Mouse (Mus musculus) stomach, embryonic 14.5 days (tissue): ENCODE data around the gene Rpl10a. TPM values are rescaled to one million over a fixed set of nuclear protein-coding genes. Genes with fewer than 3 reads are reported as not detected.

Experiments
- ATAC-seq: fragments of 200-750 bp; cut with Nextera tagmentation; 2 replicates; pipeline ENCODE4 v1.8.0; 2017; ENCODE audit warnings: low read depth, moderate TSS enrichment; ENCODE audit not compliant: insufficient number of reproducible peaks, insufficient read depth, low FRiP score
- H3K27ac ChIP-seq: fragments of 300-500 bp; sonication (generic); 2 replicates; pipeline ENCODE4 v1.5.1; 2014; ENCODE audit warnings: mild to moderate bottlenecking, low read length, moderate library complexity, mixed read lengths
- H3K27me3 ChIP-seq: fragments of 300-500 bp; sonication (generic); 2 replicates; pipeline ENCODE4 v1.6.1; 2014; ENCODE audit warnings: low read length, control low read depth, mixed read lengths; ENCODE audit not compliant: control insufficient read depth, insufficient read depth
- H3K36me3 ChIP-seq: fragments of 300-500 bp; sonication (generic); 2 replicates; pipeline ENCODE4 v1.6.1; 2014; ENCODE audit warnings: mild to moderate bottlenecking, control low read depth, low read length, moderate library complexity, mixed read lengths; ENCODE audit not compliant: control insufficient read depth, insufficient read depth
- H3K4me1 ChIP-seq: fragments of 300-500 bp; sonication (generic); 2 replicates; pipeline ENCODE4 v1.6.1; 2014; ENCODE audit warnings: low read length, control low read depth, mixed read lengths; ENCODE audit not compliant: control insufficient read depth, insufficient read depth
- H3K4me2 ChIP-seq: fragments of 300-500 bp; sonication (generic); replicated peaks from 2 replicates; pipeline ENCODE4 v1.6.1; 2014; ENCODE audit warnings: low read depth, low read length, control low read depth
- H3K4me3 ChIP-seq: fragments of 300-500 bp; sonication (generic); 2 replicates; pipeline ENCODE4 v1.5.1; 2014; ENCODE audit warnings: low read depth, low read length, control low read depth
- H3K9ac ChIP-seq: fragments of 300-500 bp; sonication (generic); replicated peaks from 2 replicates; pipeline ENCODE4 v1.6.1; 2014; ENCODE audit warnings: low read depth, mild to moderate bottlenecking, control low read depth, low read length, moderate library complexity, mixed read lengths
- H3K9me3 ChIP-seq: fragments of 300-500 bp; sonication (generic); 2 replicates; pipeline ENCODE4 v1.6.1; 2016; ENCODE audit warnings: low read depth, low read length, control low read depth; ENCODE audit not compliant: control insufficient read depth
- WGBS: fragments of 180-500 bp; shearing (Covaris S2); extraction: QIAGEN DNeasy Blood & Tissue Kit; methylation state at CpG from one replicate; pipeline ENCODE4 v1.1.7; 2014; 5-methylcytosine and 5-hydroxymethylcytosine counted together
- polyA plus RNA-seq: library from polyadenylated mRNA; unstranded; fragments of >200 nt; fragmentation: Nextera tagmentation; extraction: Ambion mirVana; gene quantifications from 2 replicates; pipeline ENCODE4 v1.2.1, GENCODE M21; 2014

The Rpl10a gene
- polyA plus RNA-seq, 1 experiment from 2014 or later: 911 TPM

DNA sequence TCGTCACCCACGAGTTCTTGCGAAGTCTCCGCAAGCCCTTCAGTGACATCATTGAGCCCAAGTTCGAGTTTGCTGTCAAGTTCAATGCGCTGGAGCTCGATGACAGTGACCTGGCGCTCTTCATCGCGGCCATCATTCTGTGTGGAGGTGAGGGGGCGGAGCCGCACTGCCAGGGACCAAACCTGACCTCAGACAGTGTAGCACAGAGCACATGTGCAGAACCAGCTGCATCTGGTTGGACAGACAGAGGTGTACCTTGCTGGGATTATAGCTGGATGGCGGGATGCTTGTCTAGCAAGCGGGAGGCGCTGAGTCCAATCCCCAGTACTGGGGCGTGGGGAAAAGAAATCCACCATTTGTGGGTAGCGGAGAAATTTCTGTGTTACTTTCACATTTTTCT lies 29.4 kb upstream of the Rpl10a start:
- H3K4me3 ChIP-seq: no peak overlapping the region
- H3K9me3 ChIP-seq: no peaks in the 10 kb centered on the region
- WGBS: 93% methylated on average over 17 of the region's 17 CpGs
- no peak overlapping the region for H3K4me2 ChIP-seq
- H3K27me3 ChIP-seq: no peaks in the 10 kb centered on the region
- H3K9ac ChIP-seq: no peak overlapping the region
- peaks cover 6% of the 10 kb centered on the region for H3K36me3 ChIP-seq
- no peak for ATAC-seq
- no peak overlapping the region for H3K27ac ChIP-seq
- peaks cover 25% of the 10 kb centered on the region for H3K4me1 ChIP-seq

DNA sequence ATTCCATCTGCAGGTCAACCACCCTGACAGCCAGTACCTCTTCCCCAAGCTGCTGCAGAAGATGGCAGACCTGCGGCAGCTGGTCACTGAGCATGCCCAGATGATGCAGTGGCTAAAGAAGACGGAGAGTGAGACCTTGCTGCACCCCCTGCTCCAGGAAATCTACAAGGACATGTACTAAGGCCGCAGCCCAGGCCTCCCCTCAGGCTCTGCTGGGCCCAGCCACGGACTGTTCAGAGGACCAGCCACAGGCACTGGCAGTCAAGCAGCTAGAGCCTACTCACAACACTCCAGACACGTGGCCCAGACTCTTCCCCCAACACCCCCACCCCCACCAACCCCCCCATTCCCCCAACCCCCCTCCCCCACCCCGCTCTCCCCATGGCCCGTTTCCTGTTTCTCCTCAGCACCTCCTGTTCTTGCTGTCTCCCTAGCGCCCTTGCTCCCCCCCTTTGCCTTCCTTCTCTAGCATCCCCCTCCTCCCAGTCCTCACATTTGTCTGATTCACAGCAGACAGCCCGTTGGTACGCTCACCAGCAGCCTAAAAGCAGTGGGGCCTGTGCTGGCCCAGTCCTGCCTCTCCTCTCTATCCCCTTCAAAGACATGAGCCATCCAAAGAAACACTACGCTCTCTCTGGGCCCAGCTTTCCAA lies 28.5 kb upstream of the Rpl10a start:
- 39% methylated on average over 11 of the region's 11 CpGs for WGBS
- no peaks in the 10 kb centered on the region for H3K9me3 ChIP-seq
- no peak overlapping the region for H3K4me2 ChIP-seq
- H3K36me3 ChIP-seq: peaks cover 6% of the 10 kb centered on the region
- H3K4me1 ChIP-seq: peaks cover 30% of the 10 kb centered on the region
- 0 out of 2 replicates have a peak, but pooled peaks have one; percentile 8 for ATAC-seq
- no peaks in the 10 kb centered on the region for H3K27me3 ChIP-seq
- no peak overlapping the region for H3K9ac ChIP-seq
- H3K4me3 ChIP-seq: no peak overlapping the region
- H3K27ac ChIP-seq: peak overlapping the region; percentile 48

DNA sequence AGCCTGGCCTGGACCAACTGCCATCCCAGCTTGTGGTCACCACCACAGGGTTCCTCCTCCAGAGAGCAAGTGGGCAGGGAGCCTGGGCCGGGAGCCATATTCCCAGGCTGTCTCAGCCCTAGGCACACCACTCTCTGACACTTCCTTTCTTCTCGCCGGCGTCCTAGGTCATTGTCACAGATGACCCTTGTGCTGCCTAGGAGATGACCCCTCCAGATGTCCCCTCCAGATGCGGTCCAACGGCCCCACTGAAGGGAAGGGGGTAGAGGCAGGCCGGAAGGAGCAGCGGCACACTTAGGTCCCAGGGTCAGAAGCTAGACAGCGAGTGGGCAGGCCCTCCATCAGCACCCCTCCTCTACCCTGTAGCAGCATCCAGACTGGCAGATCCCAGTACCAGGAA lies 27.9 kb upstream of the Rpl10a start:
- Histone ChIP-seq H3K4me1 (peaks cover 27% of the 10 kb centered on the region), H3K9me3 (no peaks in the 10 kb centered on the region), H3K27ac (peak overlapping the region; percentile 21; the same call in 1 of the 2 replicates), H3K4me2 (no peak overlapping the region), H3K4me3 (no peak overlapping the region), H3K27me3 (no peaks in the 10 kb centered on the region), H3K9ac (no peak overlapping the region), H3K36me3 (peaks cover 6% of the 10 kb centered on the region)
- 0 out of 2 replicates have a peak, but pooled peaks have one; percentile 10 for ATAC-seq
- WGBS: 45% methylated on average over 9 of the region's 9 CpGs

DNA sequence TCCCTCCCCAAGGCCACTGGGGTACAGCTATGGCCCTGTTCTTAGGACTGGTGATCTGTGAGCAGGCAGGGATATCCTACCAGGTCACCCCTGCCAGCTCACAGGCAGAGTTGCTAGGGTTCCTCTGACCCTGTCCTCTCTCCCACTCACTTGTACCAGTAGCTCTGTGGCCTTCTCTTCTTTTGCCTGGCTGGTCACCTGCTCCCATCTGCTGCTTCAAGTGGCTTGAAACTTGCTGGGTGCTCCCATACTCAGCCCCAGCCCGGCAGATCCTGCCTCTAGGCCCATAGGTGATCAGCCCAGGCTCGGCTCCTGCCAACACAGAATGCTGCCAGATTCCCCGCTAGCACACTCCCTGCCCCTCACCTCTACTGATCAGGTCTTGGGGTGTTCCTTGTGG lies 27.4 kb upstream of the Rpl10a start:
- no peak overlapping the region for H3K9ac ChIP-seq
- 62% methylated on average over 3 of the region's 3 CpGs for WGBS
- no peaks in the 10 kb centered on the region for H3K27me3 ChIP-seq
- H3K4me2 ChIP-seq: no peak overlapping the region
- no peak overlapping the region; the same call in 1 of the 2 replicates for H3K27ac ChIP-seq
- 0 out of 2 replicates have a peak, but pooled peaks have one; percentile 10 for ATAC-seq
- H3K4me1 ChIP-seq: peaks cover 26% of the 10 kb centered on the region
- peaks cover 6% of the 10 kb centered on the region for H3K36me3 ChIP-seq
- no peak overlapping the region for H3K4me3 ChIP-seq
- no peaks in the 10 kb centered on the region for H3K9me3 ChIP-seq

DNA sequence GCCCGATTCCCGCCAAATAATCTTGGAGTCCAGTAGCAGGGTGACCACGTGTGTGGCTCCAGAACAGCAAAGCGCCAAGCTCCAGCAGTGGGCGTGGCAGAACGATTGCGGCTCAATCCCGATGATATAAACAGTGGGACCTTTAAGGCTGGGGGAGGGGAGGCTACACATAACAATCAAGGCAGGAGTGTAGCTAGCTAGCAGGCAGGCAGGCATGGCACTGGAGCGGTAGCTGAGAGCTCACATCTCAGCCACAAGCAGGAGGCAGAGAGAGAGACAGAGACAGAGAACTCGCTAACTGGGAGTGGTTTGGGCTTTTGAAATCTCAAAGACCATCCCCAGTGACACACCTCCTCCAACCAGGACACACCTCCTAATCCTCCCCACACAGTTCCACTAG lies 23.1 kb upstream of the Rpl10a start:
- WGBS: 43% methylated on average over 10 of the region's 10 CpGs
- no peak overlapping the region for H3K4me2 ChIP-seq
- no peak for ATAC-seq

DNA sequence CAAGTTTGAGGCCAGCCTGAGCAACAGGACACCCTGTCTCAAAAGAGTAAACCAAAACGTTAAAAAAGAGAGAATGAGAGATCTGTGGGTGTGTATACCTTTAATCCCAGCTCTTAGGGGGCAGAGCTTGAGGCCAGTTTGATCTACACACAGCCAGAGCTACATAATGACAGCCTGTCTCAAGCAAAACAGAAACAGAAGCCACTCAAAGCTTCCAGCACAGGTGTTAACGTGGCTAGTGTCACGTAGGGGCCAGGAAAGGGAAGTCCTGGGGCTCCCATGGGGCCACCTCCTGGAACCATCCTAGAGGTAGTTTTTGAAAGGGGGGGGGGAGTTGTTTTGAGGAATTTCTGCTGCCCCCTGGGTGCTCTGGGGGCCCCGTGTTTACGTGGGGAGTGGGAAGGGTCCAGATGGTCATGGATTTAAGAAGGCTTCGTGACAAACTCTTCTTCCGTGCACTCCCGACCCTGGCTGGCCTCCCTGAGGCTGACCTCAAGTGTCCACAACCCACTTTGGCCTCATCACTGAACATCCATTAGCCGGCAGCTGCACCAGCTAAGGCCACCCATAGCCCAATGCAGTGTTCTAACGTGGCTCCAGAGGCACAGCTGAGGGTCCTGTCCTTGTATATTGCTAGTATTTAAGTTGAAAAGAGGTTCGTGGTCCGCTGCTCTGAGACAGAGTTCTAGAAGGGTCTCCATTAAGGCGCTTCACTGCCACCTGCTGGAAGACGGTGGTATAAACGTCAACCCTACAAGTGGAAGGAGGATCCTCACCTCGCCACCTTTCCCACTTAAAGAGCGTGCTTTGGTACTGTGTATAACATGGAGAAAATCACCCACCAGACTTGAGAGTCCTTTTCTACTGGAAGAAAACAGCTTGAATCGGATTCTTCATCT lies 19.7 kb upstream of the Rpl10a start:
- Histone ChIP-seq H3K36me3 (no peaks in the 10 kb centered on the region), H3K4me3 (no peak overlapping the region), H3K27ac (no peak overlapping the region), H3K4me2 (no peak overlapping the region; the same call in 1 of the 2 replicates), H3K27me3 (no peaks in the 10 kb centered on the region), H3K9ac (peak overlapping the region; percentile 14; the same call in 1 of the 2 replicates), H3K4me1 (peaks cover 9% of the 10 kb centered on the region), H3K9me3 (no peaks in the 10 kb centered on the region)
- ATAC-seq: 0 out of 2 replicates have a peak, but pooled peaks have one; percentile 6
- WGBS: 10% methylated on average over 18 of the region's 18 CpGs

More for the DNA sequence above, 23.1 kb upstream of the Rpl10a start:
- H3K4me3 ChIP-seq: no peak overlapping the region
- H3K36me3 ChIP-seq: no peaks in the 10 kb centered on the region
- no peaks in the 10 kb centered on the region for H3K9me3 ChIP-seq
- H3K27me3 ChIP-seq: no peaks in the 10 kb centered on the region
- H3K27ac ChIP-seq: no peak overlapping the region
- H3K9ac ChIP-seq: no peak overlapping the region
- H3K4me1 ChIP-seq: peaks cover 20% of the 10 kb centered on the region

DNA sequence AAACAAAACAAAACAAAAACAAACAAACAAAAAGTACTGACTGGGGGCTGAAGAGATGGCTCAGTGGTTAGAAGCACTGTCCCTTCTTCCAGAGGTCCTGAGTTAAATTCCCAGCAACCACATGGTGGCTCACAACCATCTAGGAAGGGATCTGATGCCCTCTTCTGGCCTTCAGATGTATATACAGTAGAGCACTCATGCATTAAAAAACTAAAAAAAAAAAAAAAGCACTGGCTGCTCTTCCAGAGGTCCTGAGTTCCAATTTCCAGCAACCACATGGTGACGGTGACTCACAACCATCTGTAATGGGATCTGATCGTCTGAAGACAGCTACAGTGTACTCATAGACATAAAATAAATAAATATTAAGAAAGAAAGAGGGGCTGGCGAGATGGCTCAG lies 17.4 kb upstream of the Rpl10a start:
- Histone ChIP-seq H3K27ac (no peak overlapping the region), H3K4me2 (no peak overlapping the region)
- WGBS: 74% methylated on average over 3 of the region's 3 CpGs

DNA sequence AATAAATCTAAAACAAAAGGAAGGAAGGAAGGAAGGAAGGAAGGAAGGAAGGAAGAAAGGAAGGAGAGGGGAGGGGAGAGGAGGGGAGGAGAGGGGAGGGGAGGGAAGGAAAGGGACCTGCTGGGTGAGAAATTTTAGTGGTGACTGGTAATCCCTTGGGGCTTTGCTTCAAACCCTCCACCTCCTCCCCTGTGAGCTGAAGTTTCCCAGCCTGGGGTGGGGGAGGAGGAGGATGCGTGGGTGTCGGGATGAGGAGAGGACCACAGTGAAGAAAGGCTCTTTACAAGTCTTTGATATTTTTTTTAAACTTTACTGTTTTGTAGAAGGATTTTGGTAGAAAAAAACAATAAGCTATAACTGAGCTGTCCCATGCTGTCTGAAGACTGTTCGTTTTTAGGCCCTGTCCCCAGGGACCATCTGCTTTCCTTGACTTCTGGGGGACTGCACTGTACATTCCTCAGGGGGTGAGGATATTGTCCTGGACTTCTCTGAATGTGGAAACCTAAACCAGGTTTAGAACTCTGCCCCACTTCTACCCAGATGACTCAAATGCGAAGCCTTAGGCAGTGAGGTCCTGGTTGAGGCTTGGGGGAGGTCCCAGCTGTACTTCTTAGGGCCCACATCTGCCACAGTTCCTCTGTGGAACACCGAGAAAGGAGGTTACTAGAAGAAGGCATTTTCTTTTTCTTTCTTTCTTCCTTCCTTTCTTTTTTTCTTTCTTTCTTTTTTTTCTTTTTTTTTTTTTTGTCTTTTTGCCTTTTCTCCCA lies 16.7 kb upstream of the Rpl10a start:
- WGBS: 68% methylated on average over 5 of the region's 5 CpGs
- Histone ChIP-seq H3K27ac (no peak overlapping the region), H3K27me3 (no peaks in the 10 kb centered on the region), H3K9ac (no peak overlapping the region), H3K9me3 (no peaks in the 10 kb centered on the region), H3K4me1 (peaks cover 10% of the 10 kb centered on the region), H3K36me3 (peaks cover 7% of the 10 kb centered on the region), H3K4me2 (no peak overlapping the region), H3K4me3 (no peak overlapping the region)
- ATAC-seq: no peak

More for the DNA sequence above, 17.4 kb upstream of the Rpl10a start:
- ATAC-seq: no peak
- Histone ChIP-seq H3K4me1 (peaks cover 10% of the 10 kb centered on the region), H3K9ac (no peak overlapping the region), H3K9me3 (no peaks in the 10 kb centered on the region), H3K4me3 (no peak overlapping the region), H3K36me3 (peaks cover under 1% of the 10 kb centered on the region; the same call in 1 of the 2 replicates), H3K27me3 (no peaks in the 10 kb centered on the region)
